Mouse (Mus musculus) thymus, adult 2 months (tissue): ENCODE data around the gene Spo11.

Source experiments
- CTCF ChIP-seq: fragments of 200-500 bp; IDR thresholded peaks from 2 replicates; pipeline ENCODE4 v1.5.1; 2012; ENCODE audit warnings: mild to moderate bottlenecking, control low read depth, low read length, moderate library complexity, borderline replicate concordance; ENCODE audit not compliant: control insufficient read depth, poor library complexity, insufficient read depth; ENCODE audit errors: extremely low read depth
- POLR2A ChIP-seq: fragments of 200-500 bp; IDR thresholded peaks from 2 replicates; pipeline ENCODE4 v1.6.1; 2012; ENCODE audit warnings: mild to moderate bottlenecking, low read length, control low read depth, moderate library complexity; ENCODE audit not compliant: control insufficient read depth, poor library complexity, insufficient read depth; ENCODE audit errors: extremely low read depth

- TF ChIP-seq POLR2A = no peak
- TF ChIP-seq CTCF = 0 out of 2 replicates have a peak, but pooled peaks have one; percentile 34
These were observed 38.5 kb upstream of the Spo11 start for GRCm38 (mm10) chr2:172938761-172939638.
